8 mouse cellular contexts compared by ENCODE assay signal in genomic region chr1:87541614-87542013, GRCm38 (mm10). TPM values are rescaled to one million over a fixed set of nuclear protein-coding genes. Genes with fewer than 3 reads are reported as not detected.
A peak's percentile ranks its signal among the peaks of the same experiment; 100 is the strongest.
DNase-seq lines count a peak whose midpoint lies in the region; ATAC-seq and TF ChIP-seq lines count a peak whose summit lies in the region.

No protein-coding gene starts in this region.

- ATAC-seq in common myeloid progenitor, adult 5-6 weeks (replicated peaks; ENCODE audit: low read depth, poor library complexity, severe bottlenecking): peak; percentile 45; the same call in 1 of the 2 replicates
- ATAC-seq in neural tube, embryonic 15.5 days (ENCODE audit: low FRiP score): no peak

- no peaks in the 10 kb centered on the region for H3K36me3 ChIP-seq in E14TG2a.4 (ENCODE audit: insufficient read depth, low read length)
- no peaks in the 10 kb centered on the region for H3K36me3 ChIP-seq in splenic B cell, adult 2 months (ENCODE audit: control insufficient read depth, insufficient read depth, low read length, poor library complexity, severe bottlenecking)
- no peaks in the 10 kb centered on the region for H3K36me3 ChIP-seq in neural tube, embryonic 15.5 days

- H3K4me1 ChIP-seq in E14TG2a.4 (replicated peaks; ENCODE audit: low read depth, low read length): 0 out of 2 replicates have a peak, but pooled peaks cover 2% of the 10 kb centered on the region
- H3K4me1 ChIP-seq in neural tube, embryonic 15.5 days: peaks cover 11% of the 10 kb centered on the region

- peak in 1 of 2 experiments; percentile 44 for DNase-seq in layer of hippocampus, adult 2 months (ENCODE audit: low spot score in 2 of 2)
- DNase-seq in layer of hippocampus, adult 8-10 months (ENCODE audit: low spot score in 2 of 2): no peak
- peak; percentile 34 for DNase-seq in adipocyte (ENCODE audit: low spot score)
- peak in 1 of 2 experiments; percentile 48 for DNase-seq in left cerebral cortex, adult 2 months (ENCODE audit: extremely low spot score in 1 of 2, low spot score in 2 of 2)
- DNase-seq in splenic B cell, adult 2 months (ENCODE audit: low read depth, low spot score): peak; percentile 60

- H3K9me3 ChIP-seq in E14TG2a.4 (ENCODE audit: low read length): no peaks in the 10 kb centered on the region
- no peaks in the 10 kb centered on the region for H3K9me3 ChIP-seq in neural tube, embryonic 15.5 days (replicated peaks)

- TF ChIP-seq CTCF in layer of hippocampus, adult 2 months (conservative IDR thresholded peaks at IDR 0.05): peak; percentile 68
- TF ChIP-seq CTCF in E14TG2a.4 (conservative IDR thresholded peaks at IDR 0.05; ENCODE audit: low read length): peak; percentile 44
- peak; percentile 56 for TF ChIP-seq CTCF in left cerebral cortex, adult 2 months (IDR thresholded peaks at IDR 0.05)

- no peak overlapping the region for H3K9ac ChIP-seq in neural tube, embryonic 15.5 days (replicated peaks)

- no peak overlapping the region for H3K4me3 ChIP-seq in layer of hippocampus, adult 2 months
- H3K4me3 ChIP-seq in E14TG2a.4 (replicated peaks; ENCODE audit: low read length): 0 out of 2 replicates have a peak overlapping the region, but pooled peaks have one; percentile 18
- peak overlapping the region; percentile 16; the same call in 1 of the 2 replicates for H3K4me3 ChIP-seq in left cerebral cortex, adult 2 months
- H3K4me3 ChIP-seq in neural tube, embryonic 15.5 days (replicated peaks): no peak overlapping the region

- peaks cover 8% of the 10 kb centered on the region; the same call in 1 of the 2 replicates for H3K27me3 ChIP-seq in E14TG2a.4 (ENCODE audit: insufficient read depth, low read length)
- no peaks in the 10 kb centered on the region for H3K27me3 ChIP-seq in splenic B cell, adult 2 months (ENCODE audit: control insufficient read depth, insufficient read depth, low read length, poor library complexity, severe bottlenecking)
- H3K27me3 ChIP-seq in neural tube, embryonic 15.5 days (replicated peaks): no peaks in the 10 kb centered on the region

- intact Hi-C loops in left cerebral cortex, adult 2 months (cut with DNase I): loop anchor here (5.0 kb wide), 1 partner anchor 181 kb away; no protein-coding TSS in a partner anchor

- 31% methylated on average over 7 of the region's 7 CpGs for WGBS in neural tube, embryonic 15.5 days

- H3K27ac ChIP-seq in layer of hippocampus, adult 2 months: no peak overlapping the region
- H3K27ac ChIP-seq in left cerebral cortex, adult 2 months: peak overlapping the region; percentile 2; the same call in 1 of the 2 replicates
- no peak overlapping the region for H3K27ac ChIP-seq in neural tube, embryonic 15.5 days (replicated peaks)

- H3K4me2 ChIP-seq in neural tube, embryonic 15.5 days: no peak overlapping the region

RNA-seq across cellular contexts. Expression of gene Neu2, which starts 31.9 kb away (rescaled TPM):
- total RNA-seq in layer of hippocampus, adult 2 months (2021): under 1 TPM; 0.38 to 0.44 TPM
- total RNA-seq in layer of hippocampus, adult 8-10 months (2022): 1 to 10 TPM in 1 of 4 experiments, under 1 TPM in 2, not detected in 1; 0.85 to 1.7 (median 0.93) TPM
- total RNA-seq in common myeloid progenitor, adult 5-6 weeks (2017): not detected in 2 replicates
- 1 to 10 TPM; 7.5 to 8.0 TPM for total RNA-seq in left cerebral cortex, adult 2 months (2021)
- polyA plus RNA-seq in neural tube, embryonic 15.5 days (2015; fragmentation: Nextera tagmentation; extraction: Ambion mirVana): 0.51 and 4.7 TPM in 2 replicates

RNA-seq across cellular contexts. Expression of gene Ngef, which starts 32.1 kb away (rescaled TPM):
- total RNA-seq in layer of hippocampus, adult 2 months (2021): 100 to 1,000 TPM; 100 to 105 TPM
- total RNA-seq in layer of hippocampus, adult 8-10 months (2022): 100 to 1,000 TPM in 2 of 4 experiments, 10 to 100 TPM in 2; 96.0 to 116 (median 105) TPM
- not detected in 2 replicates for total RNA-seq in common myeloid progenitor, adult 5-6 weeks (2017)
- total RNA-seq in left cerebral cortex, adult 2 months (2021): 100 to 1,000 TPM; 347 to 364 TPM
- 30.9 and 32.6 TPM in 2 replicates for polyA plus RNA-seq in neural tube, embryonic 15.5 days (2015; fragmentation: Nextera tagmentation; extraction: Ambion mirVana)

Comparison
In these comparisons a context has a peak if more than half of its experiments do, and no peak if none do; other contexts are left out.
1. DNase-seq: peak in adipocyte (single experiment) and splenic B cell, adult 2 months (single experiment); none in layer of hippocampus, adult 8-10 months (0 of 2).
2. H3K4me3 ChIP-seq: peak in E14TG2a.4 (single experiment) and left cerebral cortex, adult 2 months (single experiment); none in layer of hippocampus, adult 2 months (single experiment) and neural tube, embryonic 15.5 days (single experiment).
3. RNA of gene Ngef, which starts 32.1 kb away (total RNA-seq): 347 to 364 TPM in left cerebral cortex, adult 2 months, 96.0 to 116 TPM in layer of hippocampus, adult 8-10 months and 100 to 105 TPM in layer of hippocampus, adult 2 months; not detected in common myeloid progenitor, adult 5-6 weeks; every median in the first group is over 10 times any median in the second.
4. Peak in every context shown above with its lines, with median percentiles within 50 percentile points of each other: CTCF ChIP-seq.